Mouse (Mus musculus) 416B (cell line): ENCODE results near the gene Ppp1r15a.

Source experiments
- DNase-seq: peaks from one replicate; pipeline ENCODE4 v3.0.0; 2011; ENCODE audit warnings: low read depth

The Ppp1r15a gene

GRCm38 (mm10) chr7:45525809-45526473 is at the start of gene Ppp1r15a, which contains the start of gene Plekha4:
Gene Ppp1r15a, minus strand, starts transcription at chr7:45526268.
Gene Plekha4, plus strand, starts transcription at chr7:45526330.
- DNase-seq, result peak; percentile 99

DNA sequence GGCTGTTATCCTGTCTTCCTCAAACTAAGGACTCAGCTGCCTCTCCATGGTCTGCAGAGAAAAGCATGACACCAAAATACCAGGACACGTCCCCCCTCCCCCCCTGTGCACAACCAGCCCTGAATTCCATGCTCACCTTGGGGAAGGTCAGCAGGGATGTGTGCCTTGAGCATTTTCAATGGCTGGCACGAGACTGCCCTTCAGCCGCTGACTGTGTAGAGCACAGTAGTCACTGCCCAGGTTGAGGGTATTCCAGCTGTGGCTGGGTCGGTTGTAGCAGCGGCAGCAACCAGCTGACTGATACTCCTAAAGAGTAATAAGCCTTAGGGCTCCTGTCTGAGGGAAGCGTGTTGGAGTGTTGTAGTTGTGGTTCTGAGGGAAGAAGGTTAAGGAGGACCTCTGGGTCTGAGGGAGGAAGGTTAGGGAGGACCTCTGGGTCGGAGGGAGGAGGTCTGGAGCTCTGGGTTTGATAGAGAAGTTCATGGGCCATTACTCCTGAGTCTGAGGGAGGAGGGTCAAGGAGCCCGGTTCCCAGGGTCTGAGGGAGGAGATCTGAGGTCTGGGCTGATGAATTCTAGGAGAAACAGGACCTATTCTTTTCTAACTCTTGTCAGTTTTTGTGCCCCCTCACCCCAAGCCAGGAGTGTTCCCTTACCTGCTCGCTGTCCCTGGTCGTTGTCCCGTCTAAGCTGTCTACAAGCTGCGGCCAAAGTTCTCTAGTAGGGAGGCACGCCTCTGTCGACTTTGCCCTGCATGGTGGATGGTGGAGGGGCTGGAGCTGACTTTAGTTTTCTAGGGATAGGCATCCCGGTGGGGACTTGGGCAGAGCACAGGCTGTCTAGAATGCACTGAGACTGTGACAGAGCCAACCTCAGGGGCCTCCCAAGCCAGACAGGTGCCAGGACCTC is 48.7 kb upstream of the Ppp1r15a start:
- no peak for DNase-seq

DNA sequence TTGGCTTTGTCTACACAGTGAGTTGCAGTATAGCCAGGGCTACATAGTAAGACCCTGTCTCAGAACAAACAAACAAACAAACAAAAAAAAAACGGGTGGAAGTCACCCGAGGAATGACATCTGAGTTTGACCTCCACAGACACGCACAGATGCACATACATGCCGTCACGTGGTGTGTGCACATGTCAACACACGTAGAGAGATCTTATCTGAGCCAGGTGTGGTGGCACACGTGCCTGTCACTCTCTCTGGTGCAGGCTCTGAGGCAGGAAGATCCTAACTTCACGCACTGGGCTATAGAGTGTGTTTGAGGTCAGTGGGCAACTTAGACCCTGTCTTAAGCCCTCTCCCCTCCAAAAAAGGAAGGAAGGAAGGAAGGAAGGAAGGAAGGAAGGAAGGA is 47.9 kb upstream of the Ppp1r15a start:
- no peak for DNase-seq

DNA sequence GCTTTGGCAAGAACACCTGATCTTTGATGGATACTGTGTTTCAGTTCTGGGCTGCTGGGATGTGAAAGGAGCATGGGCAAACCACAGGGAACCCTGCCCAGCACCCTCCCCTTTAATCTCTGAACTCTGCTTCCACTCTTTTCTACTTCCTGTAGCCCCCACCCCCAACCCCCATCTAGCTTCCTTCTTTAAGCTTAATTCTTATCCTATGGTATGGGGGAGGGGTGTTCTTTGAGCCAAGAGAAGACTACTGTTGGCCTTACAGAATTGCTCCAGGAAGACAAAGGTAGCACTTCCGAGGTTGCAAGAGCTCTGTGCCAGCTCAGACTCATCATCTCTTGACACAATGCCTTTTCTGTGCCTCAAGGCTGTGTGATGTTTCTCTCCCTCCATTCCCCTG is 45.9 kb upstream of the Ppp1r15a start:
- peak; percentile 36 for DNase-seq

DNA sequence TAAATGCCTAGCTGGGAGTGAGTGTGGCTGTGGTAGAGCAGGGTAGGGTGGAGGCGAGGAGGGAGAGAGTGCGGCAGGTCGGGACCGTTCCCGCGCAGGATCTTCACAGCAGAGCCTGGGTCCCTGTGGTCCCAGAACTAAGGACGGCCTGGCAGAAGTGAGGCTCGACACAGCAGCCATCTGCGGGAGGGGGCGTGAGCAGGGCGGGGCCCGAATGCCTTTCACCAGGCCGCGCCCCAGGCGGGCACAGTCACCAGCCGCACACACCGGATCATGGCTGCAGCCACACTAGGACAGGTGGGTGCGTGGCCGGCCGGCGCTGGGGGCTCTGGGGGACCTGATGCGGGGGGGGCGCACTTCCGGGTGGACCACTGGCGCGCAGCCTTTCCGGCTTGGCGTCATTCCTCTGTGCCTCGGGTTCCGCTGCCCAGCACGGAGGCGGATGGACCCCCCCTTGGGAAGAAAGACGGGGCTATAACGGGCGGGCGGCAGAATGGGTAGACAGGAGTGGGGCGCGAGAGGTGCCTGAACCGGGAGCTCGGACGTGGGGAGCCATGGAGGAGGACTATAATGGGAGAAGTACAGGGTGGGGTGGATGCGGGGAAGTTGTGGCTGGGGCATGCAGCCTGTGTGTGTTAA is 44.2 kb upstream of the Ppp1r15a start, which contains the start of gene Bcat2:
Gene Bcat2, plus strand, starts transcription at position 51 of the 639 bp plus-strand sequence.
- peak; percentile 85 for DNase-seq

GRCm38 (mm10) chr7:45568601-45569473 is 42.8 kb upstream of the Ppp1r15a start:
- no peak for DNase-seq

DNA sequence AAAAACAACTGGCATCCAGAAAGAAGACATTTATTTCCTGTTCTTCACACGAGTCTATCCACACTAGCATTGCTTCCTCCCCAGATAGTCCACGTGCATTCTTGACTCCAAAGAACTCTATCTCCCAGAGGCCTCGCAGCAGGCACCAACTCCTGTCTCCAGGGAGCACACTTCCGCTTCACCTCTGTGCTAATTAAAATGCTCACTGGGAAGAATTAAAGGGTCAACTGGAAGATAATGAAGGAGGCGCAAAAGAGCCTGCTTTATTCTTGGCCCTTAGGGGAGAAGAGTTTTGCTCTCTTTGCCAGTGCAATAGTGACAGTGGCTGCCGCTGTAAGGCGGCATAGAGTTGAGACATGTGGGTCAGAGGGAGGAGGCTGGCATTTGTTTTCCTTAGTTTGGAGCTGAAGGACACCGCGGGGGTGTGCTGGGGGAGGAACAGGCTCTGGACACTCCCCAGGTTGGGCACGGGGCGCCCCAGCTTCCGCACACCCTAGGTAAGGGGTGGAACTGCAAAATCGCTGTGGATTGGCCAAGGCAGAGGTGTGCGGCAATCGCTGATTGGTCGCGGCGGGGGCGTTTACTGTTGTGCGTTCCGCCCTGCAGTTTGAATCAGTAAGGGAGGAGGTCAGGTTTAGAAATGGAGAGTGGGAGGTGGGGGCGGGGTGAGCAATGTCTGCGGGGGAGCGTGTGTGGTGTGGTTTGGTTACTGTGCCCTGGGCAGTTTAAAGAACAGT is 41.9 kb upstream of the Ppp1r15a start:
- DNase-seq, result peak; percentile 96

- DNase-seq, result no peak
Observed at GRCm38 (mm10) chr7:45567112-45567779, 41.2 kb upstream of the Ppp1r15a start.

- no peak for DNase-seq
Observed at GRCm38 (mm10) chr7:45565446-45565845, 39.4 kb upstream of the Ppp1r15a start.

DNA sequence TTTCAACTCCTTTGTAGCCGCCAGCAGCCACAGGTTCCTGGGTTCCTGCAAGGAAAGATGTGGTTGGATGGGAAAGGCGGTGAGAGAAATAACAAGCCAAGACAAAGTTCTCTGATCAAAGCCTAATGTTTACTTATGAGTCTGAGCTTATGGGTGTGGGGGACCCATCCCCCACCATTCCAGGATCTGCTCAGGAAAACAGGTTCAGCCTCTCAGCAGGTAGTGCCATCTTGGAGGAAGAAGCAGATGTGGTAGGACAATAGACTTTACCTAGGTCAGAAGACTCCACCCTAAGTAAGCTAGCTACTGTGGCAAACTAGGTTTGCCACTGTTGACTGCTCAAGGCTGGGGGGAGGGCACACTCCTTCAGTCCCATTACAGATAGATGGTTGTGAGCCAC is 38.7 kb upstream of the Ppp1r15a start:
- no peak for DNase-seq

DNA sequence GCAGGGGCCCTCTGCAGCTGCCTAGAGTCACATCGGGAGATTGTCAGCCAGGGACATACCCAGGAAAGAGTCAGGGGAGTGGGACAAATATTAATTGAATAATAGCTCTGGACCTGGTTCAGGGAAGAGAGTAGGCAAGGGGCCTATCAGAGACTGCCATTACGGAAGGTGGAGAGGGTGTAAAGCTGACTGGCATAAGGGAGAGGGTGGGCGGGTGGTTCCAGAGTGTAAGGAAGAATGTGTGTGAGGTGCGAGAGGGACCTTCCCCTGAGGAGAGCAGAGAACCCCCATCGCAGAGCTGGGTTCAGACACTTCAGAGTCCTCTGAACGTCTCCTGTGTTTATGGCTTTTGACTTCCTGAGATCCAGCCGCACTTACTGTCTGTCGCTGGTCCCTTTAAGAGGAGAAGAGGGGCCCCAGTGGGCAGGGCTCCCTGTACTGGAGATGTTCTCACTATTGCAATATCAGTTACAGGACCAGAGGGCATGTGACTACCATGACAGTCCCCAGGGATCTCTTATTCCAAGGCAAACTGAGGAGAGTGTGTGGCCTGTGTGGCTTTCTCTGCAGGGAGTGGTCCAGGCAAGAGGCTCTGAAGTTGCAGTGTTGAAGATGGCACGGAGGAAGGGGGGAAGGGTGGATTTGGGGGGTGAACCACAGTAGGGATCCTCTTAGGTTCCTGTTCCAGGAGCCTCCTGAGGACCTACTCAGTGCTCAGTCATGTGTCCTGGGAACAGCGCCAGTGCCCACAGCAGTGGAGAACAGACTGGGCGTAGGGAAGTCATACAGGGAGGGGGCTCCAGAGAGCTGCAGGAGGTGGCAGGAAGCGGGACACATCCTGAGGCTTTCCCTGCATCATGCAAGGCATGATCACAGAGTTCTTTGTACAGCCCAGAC is 35.8 kb upstream of the Ppp1r15a start:
- peak; percentile 56 for DNase-seq

- peak; percentile 80 for DNase-seq
Observed at GRCm38 (mm10) chr7:45560843-45561623, 35.0 kb upstream of the Ppp1r15a start.

DNA sequence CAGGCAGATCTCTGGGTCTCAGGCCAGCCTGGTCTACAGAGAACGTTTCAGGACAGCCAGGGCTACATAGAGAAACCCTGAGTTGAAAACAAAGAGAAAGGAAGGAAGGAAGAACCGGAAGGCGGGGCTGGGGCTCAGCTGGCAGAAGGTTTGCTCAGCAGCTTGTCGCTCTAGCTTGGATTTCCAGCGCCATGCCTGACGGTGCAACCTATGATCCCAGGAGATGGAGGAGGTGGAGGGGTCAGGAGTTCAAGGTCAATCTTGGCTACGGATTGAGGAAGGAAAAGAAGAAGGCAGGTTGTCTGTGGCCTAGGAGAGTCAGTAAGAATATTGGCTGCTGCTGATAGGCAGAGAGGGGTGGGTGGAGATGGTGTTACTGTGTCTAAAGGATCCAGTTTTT is 34.2 kb upstream of the Ppp1r15a start:
- DNase-seq, result peak; percentile 51

- DNase-seq, result no peak
Observed at GRCm38 (mm10) chr7:45558907-45559306, 32.8 kb upstream of the Ppp1r15a start.

DNA sequence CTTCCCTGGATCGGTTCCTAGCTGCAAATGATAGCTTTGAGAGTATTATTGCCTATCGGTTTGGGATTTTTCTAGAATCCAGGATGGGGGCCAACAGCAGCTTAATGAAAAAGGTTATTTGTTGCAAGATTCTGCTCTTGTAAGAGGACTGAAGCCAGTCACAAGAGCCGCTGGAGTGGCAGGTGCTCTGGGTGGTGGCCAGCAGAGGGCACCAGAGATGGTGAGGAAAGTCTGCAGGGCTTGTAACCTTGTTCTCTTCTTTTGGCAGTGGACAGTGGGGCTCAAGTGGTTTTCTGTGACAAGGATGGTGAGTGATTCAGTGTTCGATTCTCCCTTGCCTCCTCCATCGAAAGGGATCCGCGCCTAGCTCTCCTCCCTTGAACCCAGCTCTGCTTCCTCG is 29.7 kb upstream of the Ppp1r15a start:
- peak; percentile 86 for DNase-seq

GRCm38 (mm10) chr7:45554744-45555143 is 28.7 kb upstream of the Ppp1r15a start, which contains the start of gene Hsd17b14:
Gene Hsd17b14, plus strand, starts transcription at chr7:45554893.
- DNase-seq, result no peak

DNA sequence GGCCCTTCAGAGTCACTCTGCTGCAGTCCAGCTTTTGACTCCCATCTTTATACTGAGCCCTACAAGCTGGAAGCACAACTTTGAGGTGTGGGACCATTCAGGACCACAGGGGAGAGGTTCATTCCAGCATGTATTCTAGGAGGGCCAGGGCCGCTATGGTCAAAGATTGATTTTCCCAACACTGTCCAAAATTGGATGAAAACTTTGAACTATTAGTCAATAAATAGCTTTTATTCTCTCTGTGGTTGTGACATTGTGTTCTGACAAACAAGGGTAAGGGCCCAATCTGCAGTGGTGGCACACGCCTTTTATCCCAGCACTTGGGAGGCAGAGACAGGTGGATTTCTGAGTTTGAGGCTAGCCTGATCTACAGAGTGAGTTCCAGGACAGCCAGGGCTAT is 27.9 kb upstream of the Ppp1r15a start:
- DNase-seq, result no peak

GRCm38 (mm10) chr7:45553519-45553918 is 27.5 kb upstream of the Ppp1r15a start:
- DNase-seq, result no peak
